Mouse (Mus musculus) erythroblast, embryonic 14.5 days (primary cell): Measurements from ENCODE around the gene Snd1. TPM values are rescaled to one million over a fixed set of nuclear protein-coding genes. Genes with fewer than 3 reads are reported as not detected.

Experiments used
- H3K27me3 ChIP-seq: 2 replicates; pipeline ENCODE4 v1.6.1; 2012; ENCODE audit warnings: inconsistent platforms; ENCODE audit not compliant: control insufficient read depth
- H3K36me3 ChIP-seq: 2 replicates; pipeline ENCODE4 v1.6.1; 2012; ENCODE audit warnings: mild to moderate bottlenecking, inconsistent platforms; ENCODE audit not compliant: control insufficient read depth
- H3K4me1 ChIP-seq: 2 replicates; pipeline ENCODE4 v1.6.1; 2012; ENCODE audit warnings: inconsistent platforms; ENCODE audit not compliant: control insufficient read depth
- H3K4me3 ChIP-seq: replicated peaks from 2 replicates; pipeline ENCODE3; 2012; ENCODE audit warnings: moderate library complexity, mild to moderate bottlenecking, inconsistent platforms
- H3K9me3 ChIP-seq: 2 replicates; pipeline ENCODE4 v1.6.1; 2012; ENCODE audit warnings: low read length, inconsistent platforms, mixed read lengths; ENCODE audit not compliant: control insufficient read depth
- GATA1 ChIP-seq: IDR thresholded peaks from 2 replicates; pipeline ENCODE4 v1.6.1; 2012; ENCODE audit warnings: low read length, inconsistent platforms, mixed read lengths
- TAL1 ChIP-seq: IDR thresholded peaks from 3 replicates; pipeline ENCODE4 v1.6.1; 2012; ENCODE audit warnings: low read length, inconsistent platforms, mixed read lengths
- polyA plus RNA-seq: library from polyadenylated mRNA; stranded (reverse); fragments of >175 nt; gene quantifications from 2 replicates; pipeline ENCODE4 v1.2.3, GENCODE M21; 2012

Snd1 gene
- polyA plus RNA-seq, 1 experiment, result 1.9 TPM

- H3K27me3 ChIP-seq, result no peaks in the 10 kb centered on the region
- peaks cover under 1% of the 10 kb centered on the region for H3K4me1 ChIP-seq
- TF ChIP-seq GATA1 (no peak), TAL1 (no peak)
- no peaks in the 10 kb centered on the region for H3K9me3 ChIP-seq
- peaks cover 6% of the 10 kb centered on the region for H3K36me3 ChIP-seq
- H3K4me3 ChIP-seq, result no peak overlapping the region
Measured at GRCm38 (mm10) chr6:28572991-28573759, 98.2 kb downstream of the Snd1 start.

- no peaks in the 10 kb centered on the region for H3K27me3 ChIP-seq
- H3K4me1 ChIP-seq, result peaks cover 1% of the 10 kb centered on the region
- H3K4me3 ChIP-seq, result no peak overlapping the region
- H3K9me3 ChIP-seq, result no peaks in the 10 kb centered on the region
- peaks cover 3% of the 10 kb centered on the region for H3K36me3 ChIP-seq
- TF ChIP-seq GATA1, result no peak
- no peak for TF ChIP-seq TAL1
Measured at GRCm38 (mm10) chr6:28576356-28577264, 101.7 kb downstream of the Snd1 start.

GRCm38 (mm10) chr6:28582847-28583246 is 107.9 kb downstream of the Snd1 start:
- TF ChIP-seq GATA1 (no peak), TAL1 (no peak)
- no peaks in the 10 kb centered on the region for H3K27me3 ChIP-seq
- H3K4me3 ChIP-seq, result no peak overlapping the region
- peaks cover 1% of the 10 kb centered on the region; the same call in 1 of the 2 replicates for H3K4me1 ChIP-seq
- no peaks in the 10 kb centered on the region for H3K9me3 ChIP-seq
- H3K36me3 ChIP-seq, result no peaks in the 10 kb centered on the region; the same call in 1 of the 2 replicates

- 0 out of 2 replicates have a peak, but pooled peaks cover under 1% of the 10 kb centered on the region for H3K4me1 ChIP-seq
Measured at GRCm38 (mm10) chr6:28583399-28583798, 108.5 kb downstream of the Snd1 start.

GRCm38 (mm10) chr6:28586806-28587205 is 111.9 kb downstream of the Snd1 start:
- Histone ChIP-seq H3K4me3 (no peak overlapping the region), H3K4me1 (0 out of 2 replicates have a peak, but pooled peaks cover 2% of the 10 kb centered on the region), H3K27me3 (no peaks in the 10 kb centered on the region), H3K9me3 (no peaks in the 10 kb centered on the region), H3K36me3 (peaks cover 12% of the 10 kb centered on the region)
- TF ChIP-seq TAL1 (no peak), GATA1 (no peak)

More at GRCm38 (mm10) chr6:28583399-28583798, 108.5 kb downstream of the Snd1 start:
- no peaks in the 10 kb centered on the region for H3K27me3 ChIP-seq
- H3K36me3 ChIP-seq, result peaks cover 2% of the 10 kb centered on the region; the same call in 1 of the 2 replicates
- no peak overlapping the region for H3K4me3 ChIP-seq
- no peaks in the 10 kb centered on the region for H3K9me3 ChIP-seq
- TF ChIP-seq TAL1, result no peak
- no peak for TF ChIP-seq GATA1

GRCm38 (mm10) chr6:28588494-28589171 is 113.7 kb downstream of the Snd1 start:
- Histone ChIP-seq H3K27me3 (no peaks in the 10 kb centered on the region), H3K4me3 (no peak overlapping the region), H3K36me3 (peaks cover 18% of the 10 kb centered on the region), H3K9me3 (no peaks in the 10 kb centered on the region), H3K4me1 (0 out of 2 replicates have a peak, but pooled peaks cover 2% of the 10 kb centered on the region)
- TF ChIP-seq GATA1 (no peak), TAL1 (no peak)

- Histone ChIP-seq H3K4me3 (no peak overlapping the region), H3K9me3 (no peaks in the 10 kb centered on the region), H3K4me1 (0 out of 2 replicates have a peak, but pooled peaks cover 2% of the 10 kb centered on the region), H3K27me3 (no peaks in the 10 kb centered on the region), H3K36me3 (peaks cover 23% of the 10 kb centered on the region)
- TF ChIP-seq TAL1 (no peak), GATA1 (no peak)
Measured at GRCm38 (mm10) chr6:28592323-28592893, 117.5 kb downstream of the Snd1 start.

GRCm38 (mm10) chr6:28593708-28594107 is 118.8 kb downstream of the Snd1 start:
- Histone ChIP-seq H3K27me3 (no peaks in the 10 kb centered on the region), H3K9me3 (no peaks in the 10 kb centered on the region), H3K4me3 (no peak overlapping the region), H3K36me3 (peaks cover 20% of the 10 kb centered on the region), H3K4me1 (peaks cover 5% of the 10 kb centered on the region)
- TF ChIP-seq GATA1, result no peak
